Comparison of ENCODE assay signal across 9 mouse cellular contexts in the genomic region with DNA sequence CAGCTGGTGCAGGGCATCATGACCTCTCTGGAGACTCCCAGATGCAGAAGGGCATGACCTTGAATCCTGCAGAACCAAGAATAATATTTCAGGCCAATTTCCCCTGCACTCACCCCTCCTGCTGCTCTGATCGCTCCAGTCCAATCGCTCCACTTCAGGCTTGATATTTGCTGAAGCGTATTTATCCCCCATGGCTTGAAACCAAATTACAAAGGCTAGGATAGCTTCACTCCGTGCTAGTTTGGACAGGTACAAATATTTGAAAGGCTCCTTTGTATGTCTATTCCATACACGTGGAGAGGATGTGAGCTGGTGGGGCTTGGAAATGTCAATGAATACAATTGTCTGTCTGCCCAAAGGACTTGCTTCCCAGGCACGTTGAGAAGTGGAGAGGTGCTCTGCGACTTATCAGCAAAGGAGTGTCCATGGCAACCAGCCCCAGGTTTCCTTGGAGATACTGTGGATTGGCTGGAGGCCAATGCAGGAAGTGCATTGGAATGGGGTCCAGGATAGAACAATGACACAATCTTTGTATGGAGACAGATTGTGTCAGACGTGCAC.
DNase-seq lines count a peak whose midpoint lies in the region; TF ChIP-seq lines count a peak whose summit lies in the region.
"Had no signal": no experiment of that assay in that cellular context is flagged by ENCODE, and none has a peak within 500 bp of the region (broad histone marks: within the 10 kb centered on the region; RNA-seq: fewer than 3 reads in every experiment).

No protein-coding gene starts in this region.

- intact Hi-C loops in gastrocnemius, adult 2 months (cut with DNase I), result no loop called here

- H3K4me1 ChIP-seq in thymus, adult 2 months (replicated peaks; ENCODE audit: control insufficient read depth, insufficient read depth, low read length), result no peaks in the 10 kb centered on the region

- no peak for TF ChIP-seq CTCF in gastrocnemius, adult 2 months (IDR thresholded peaks at IDR 0.05)
- TF ChIP-seq CTCF in thymus, adult 2 months (IDR thresholded peaks at IDR 0.05; ENCODE audit: borderline replicate concordance, control insufficient read depth, extremely low read depth, insufficient read depth, low read length, poor library complexity), result no peak

- no peaks in the 10 kb centered on the region for H3K27me3 ChIP-seq in thymus, adult 2 months (ENCODE audit: control insufficient read depth, insufficient read depth, low read length)

- TF ChIP-seq POLR2A in thymus, adult 2 months (IDR thresholded peaks at IDR 0.05; ENCODE audit: control insufficient read depth, extremely low read depth, insufficient read depth, low read length, poor library complexity), result no peak

- peak overlapping the region; percentile 21; the same call in 1 of the 2 replicates for H3K27ac ChIP-seq in gastrocnemius, adult 2 months
- H3K27ac ChIP-seq in thymus, adult 2 months (ENCODE audit: control insufficient read depth, insufficient read depth, low read length), result no peak overlapping the region

- H3K36me3 ChIP-seq in thymus, adult 2 months (ENCODE audit: control insufficient read depth, insufficient read depth, low read length), result no peaks in the 10 kb centered on the region

- no peak for DNase-seq in gastrocnemius, adult 2 months
- DNase-seq in gastrocnemius, adult 8-10 months (ENCODE audit: low spot score in 2 of 2), result no peak
- DNase-seq in embryo, embryonic 9.5 days (ENCODE audit: extremely low spot score), result peak; percentile 25
- peak; percentile 56 for DNase-seq in heart, postnatal 4 days
- peak; percentile 9 to 47 for DNase-seq in left cerebral cortex, adult 8-10 months (ENCODE audit: low spot score in 2 of 2)
- DNase-seq in ovary, postnatal 14 days (ENCODE audit: low spot score), result peak; percentile 18
- DNase-seq in T-cell, adult 2 months (ENCODE audit: low spot score), result no peak
- no peak for DNase-seq in thymus, adult 2 months

- no peak overlapping the region for H3K4me3 ChIP-seq in gastrocnemius, adult 2 months
- no peak overlapping the region for H3K4me3 ChIP-seq in thymus, adult 2 months (ENCODE audit: control insufficient read depth, insufficient read depth, low read length)
- H3K4me3 ChIP-seq: erythroblast, embryonic 14.5 days had no signal

- 58% methylated on average over 8 of the region's 8 CpGs for WGBS in thymus, adult 2 months

Comparison
In these comparisons a context has a peak if more than half of its experiments do, and no peak if none do; other contexts are left out.
1. DNase-seq: peak in embryo, embryonic 9.5 days (single experiment), heart, postnatal 4 days (single experiment), left cerebral cortex, adult 8-10 months (2 of 2) and ovary, postnatal 14 days (single experiment); none in gastrocnemius, adult 2 months (single experiment), gastrocnemius, adult 8-10 months (0 of 2), T-cell, adult 2 months (single experiment) and thymus, adult 2 months (single experiment).